Mouse (Mus musculus) left cerebral cortex, postnatal 10 days (tissue): ENCODE measurements around the gene Usp24. TPM values are rescaled to one million over a fixed set of nuclear protein-coding genes. Genes with fewer than 3 reads are reported as not detected.
A peak's percentile ranks its signal among the peaks of the same experiment; 100 is the strongest.

ENCODE experiments used
- DNase-seq, 2 experiments: peaks; one replicate each; pipeline ENCODE4 v3.0.0; 2021 to 2022; ENCODE audit warnings: low spot score in 2 of 2, mixed read lengths in 1 of 2; ENCODE audit errors: extremely low spot score in 1 of 2
- intact Hi-C: fragments of 180-260 bp; cut with DNase I; formaldehyde crosslinking; loops from one replicate; pipeline ENCODE4 v1.15.1; 2025
- total RNA-seq, 2 experiments: library from RNA; stranded (reverse); gene quantifications; 2 replicates each; pipeline ENCODE4 v1.2.3; 2021

The Usp24 gene
- 10 to 100 TPM; 47.2 to 48.0 TPM for total RNA-seq

DNA sequence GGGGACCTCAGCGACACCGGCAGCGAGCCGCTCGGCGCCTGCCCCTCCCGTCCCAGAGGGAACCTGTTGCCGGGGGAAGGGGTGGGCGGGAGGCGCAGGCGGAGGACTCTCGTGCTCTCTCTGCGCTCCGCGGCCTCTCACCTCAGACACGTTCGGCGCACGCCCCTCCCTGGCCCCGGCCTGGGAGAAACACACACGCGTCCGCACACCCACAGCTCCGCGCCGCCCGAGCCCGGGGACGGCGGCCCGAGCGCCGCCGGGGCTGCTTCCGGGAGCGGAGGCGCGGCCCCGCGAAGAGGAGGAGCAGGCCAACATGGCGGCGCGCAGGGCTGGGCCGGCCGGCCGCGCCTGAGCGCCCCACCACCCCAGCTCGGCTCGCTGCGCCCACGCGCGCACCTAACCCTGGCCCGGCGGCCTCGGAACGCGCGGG, at the start of gene Usp24:
Gene Usp24, plus strand, starts transcription at position 293 of the 430 bp plus-strand sequence.
- intact Hi-C loops = loop anchor here (2.0 to 5.0 kb wide), 2 partner anchors 54 to 83 kb away; no protein-coding TSS in a partner anchor
- peak; percentile 32 to 83 for DNase-seq

DNA sequence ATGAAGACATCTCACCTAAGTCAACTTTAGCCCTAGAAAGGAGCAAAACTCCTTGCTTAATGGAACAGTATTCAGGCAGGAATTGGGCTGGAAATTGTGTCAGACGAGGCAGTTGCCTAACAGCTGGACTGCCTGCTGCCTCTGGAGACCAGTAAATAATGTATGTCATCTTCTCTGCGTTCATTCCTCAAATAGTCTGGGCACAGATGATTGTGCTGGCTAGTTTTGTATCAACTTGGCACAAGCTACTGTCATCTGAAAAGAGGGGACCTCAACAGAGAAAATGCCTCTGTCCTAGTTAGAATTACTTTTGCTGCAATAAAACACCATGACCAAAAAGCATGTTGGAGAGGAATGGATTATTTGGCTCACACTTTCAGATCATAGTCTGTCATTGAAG, 39.1 kb upstream of the Usp24 start:
- intact Hi-C loops = no loop called here

DNA sequence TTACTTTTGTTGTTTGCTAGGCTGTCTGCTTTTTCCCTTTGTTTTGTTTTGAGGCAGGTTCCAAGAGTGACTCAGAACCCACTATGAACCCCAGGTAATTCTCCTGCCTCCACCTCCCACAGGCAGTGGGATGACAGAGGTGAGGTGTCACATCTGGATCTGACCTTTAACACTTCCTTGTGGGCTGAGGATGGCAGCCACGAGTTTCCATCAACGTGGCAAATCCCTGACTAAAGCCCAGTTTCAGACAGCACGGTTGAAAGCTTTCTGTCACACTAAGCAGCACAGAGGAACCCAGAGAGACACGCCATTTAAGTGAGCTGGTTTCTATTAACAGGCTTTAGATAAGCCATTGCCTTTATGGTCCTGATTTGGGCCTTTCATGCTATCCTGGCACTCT, 36.8 kb upstream of the Usp24 start:
- intact Hi-C loops = no loop called here

More for the DNA sequence above, 39.1 kb upstream of the Usp24 start:
- no peak for DNase-seq

DNA sequence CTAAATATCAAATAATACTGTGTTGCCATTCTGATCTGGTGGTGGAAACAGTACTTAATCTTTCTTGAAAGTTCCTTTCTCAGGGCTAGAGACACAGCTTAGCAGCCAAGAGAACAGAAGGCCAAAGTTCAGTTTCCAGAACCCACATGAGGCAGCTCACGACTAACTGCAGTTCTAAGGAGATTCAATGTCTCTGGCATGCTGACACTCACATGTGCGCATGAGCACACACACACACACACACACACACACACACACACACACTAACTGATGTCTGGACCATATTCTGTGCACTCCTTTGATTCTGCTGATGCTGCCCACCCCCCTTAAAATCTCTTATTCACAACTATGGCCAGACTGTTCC, 34.9 kb upstream of the Usp24 start:
- intact Hi-C loops = no loop called here
- DNase-seq = no peak

More for the DNA sequence above, 36.8 kb upstream of the Usp24 start:
- DNase-seq = no peak

DNA sequence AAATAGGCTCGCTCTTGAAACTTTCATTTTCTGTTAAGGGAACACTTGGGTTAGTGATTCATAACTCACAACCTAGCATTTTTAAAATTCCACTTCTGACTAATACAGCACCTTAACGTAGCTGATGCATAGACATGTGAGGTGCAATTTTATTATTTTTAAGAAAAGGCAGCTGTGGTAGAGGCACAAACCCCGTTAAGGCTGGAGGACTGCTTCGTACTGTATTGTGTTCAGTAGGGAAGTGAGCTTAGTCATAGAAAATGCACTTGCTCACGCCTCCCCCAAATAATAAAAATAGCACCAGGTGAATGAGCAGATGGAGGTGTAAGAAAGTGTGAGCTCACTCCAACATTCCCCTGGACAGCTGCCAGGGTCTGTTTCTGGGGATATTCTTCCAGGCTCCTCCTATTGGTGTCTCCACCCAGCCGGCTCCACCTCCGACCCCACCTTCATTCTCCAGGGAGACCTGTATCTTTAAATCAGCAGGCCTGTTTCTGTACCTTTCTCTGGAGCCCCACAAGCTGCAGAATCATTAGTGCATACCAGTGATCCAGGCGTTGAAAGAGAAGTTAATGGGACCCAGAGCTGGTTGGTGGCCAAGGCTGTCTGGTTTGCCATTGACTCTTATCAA, 34.4 kb upstream of the Usp24 start:
- DNase-seq = peak; percentile 16 to 37
- intact Hi-C loops = no loop called here

DNA sequence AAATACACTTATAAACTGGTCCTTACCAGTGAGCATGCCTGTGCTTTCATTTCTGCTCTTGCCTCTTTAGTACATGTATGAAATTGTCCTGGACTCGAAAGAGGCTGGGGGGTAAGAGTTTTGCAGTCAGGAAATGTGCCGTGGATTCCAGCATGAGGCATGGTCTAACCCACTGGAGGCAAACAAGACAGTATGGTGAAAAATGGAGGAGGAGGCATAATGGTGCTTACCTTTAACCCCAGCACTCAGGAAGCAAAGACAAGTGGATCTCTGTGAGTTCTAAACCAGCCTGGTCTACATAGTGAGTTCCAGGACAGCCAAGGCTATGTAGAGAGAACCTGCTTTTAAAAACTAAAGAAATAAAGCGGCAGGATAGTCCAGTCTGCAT, 33.9 kb upstream of the Usp24 start:
- no peak for DNase-seq
- intact Hi-C loops = no loop called here

DNA sequence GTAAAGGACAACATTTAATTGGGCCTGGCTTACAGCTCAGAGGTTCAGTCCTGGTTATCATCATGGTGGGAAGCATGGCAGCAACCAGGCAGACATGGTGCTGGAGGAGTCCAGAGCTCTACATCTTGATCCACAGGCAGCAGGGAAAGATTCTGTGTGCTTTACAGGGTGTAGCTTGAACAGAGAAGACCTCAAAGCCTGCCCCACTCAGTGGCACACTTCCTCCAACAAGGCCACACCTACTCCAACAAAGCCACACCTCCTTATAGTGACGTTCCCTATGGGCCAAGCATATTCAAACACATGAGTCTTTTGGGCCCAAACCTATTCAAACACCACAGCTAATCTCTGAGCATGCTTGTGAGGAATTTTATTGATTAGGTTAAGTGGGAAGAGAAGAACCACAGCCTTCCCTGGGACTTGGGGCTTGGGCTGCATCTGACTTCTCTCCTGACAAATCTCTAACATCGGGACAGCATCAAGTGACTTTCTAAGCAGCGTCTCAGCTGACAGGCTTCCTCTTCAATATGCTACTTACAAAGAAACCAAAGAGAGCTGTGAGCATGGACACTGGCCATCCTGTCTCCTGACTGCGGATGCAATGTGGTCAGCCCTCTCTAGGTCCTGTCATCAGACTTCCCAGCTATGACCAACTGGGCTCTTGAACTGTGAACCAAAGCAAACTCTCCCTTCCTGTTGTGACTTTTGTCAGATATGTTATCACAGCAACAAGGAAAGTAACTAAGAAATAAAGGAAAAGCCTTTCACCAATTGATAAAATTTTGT, 28.9 kb upstream of the Usp24 start:
- DNase-seq = no peak
- intact Hi-C loops = no loop called here

DNA sequence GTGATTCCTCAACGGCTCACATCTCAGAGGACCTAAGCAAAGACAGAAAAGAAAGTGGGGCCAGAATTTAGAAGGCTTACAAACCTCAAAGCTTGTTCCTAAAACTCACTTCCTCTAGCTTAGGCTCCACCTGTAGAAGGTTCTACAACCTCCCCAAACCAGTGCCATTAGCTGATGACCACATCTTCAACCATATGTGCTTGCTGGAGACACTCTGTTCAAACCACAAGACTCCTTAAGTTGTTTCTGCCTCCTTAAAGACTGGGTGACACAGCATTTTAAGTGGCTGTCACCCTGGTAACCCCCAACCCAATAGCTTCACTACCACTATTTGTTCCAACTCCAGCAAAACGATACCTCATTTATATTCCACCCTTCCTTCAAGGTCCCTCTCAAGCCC, 25.8 kb upstream of the Usp24 start:
- no peak for DNase-seq
- intact Hi-C loops = no loop called here

DNA sequence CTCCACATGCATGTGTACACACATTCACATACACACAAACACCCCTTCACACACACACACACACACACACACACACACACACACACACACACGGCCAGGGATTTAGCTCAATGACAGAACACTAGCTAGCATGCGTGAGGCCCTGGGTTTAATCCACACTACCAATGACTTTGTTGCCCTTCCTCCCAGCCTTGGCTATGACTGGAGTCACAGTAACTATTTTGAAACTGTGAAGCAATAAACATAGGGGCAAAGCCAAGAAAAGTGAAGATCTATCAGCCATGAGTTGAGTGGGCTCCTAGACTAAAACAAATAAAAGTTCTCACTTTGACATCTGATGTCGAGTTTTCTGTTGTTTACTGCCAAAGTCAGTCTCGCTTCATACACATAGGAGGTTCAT, 23.2 kb upstream of the Usp24 start:
- no peak for DNase-seq
- intact Hi-C loops = no loop called here

DNA sequence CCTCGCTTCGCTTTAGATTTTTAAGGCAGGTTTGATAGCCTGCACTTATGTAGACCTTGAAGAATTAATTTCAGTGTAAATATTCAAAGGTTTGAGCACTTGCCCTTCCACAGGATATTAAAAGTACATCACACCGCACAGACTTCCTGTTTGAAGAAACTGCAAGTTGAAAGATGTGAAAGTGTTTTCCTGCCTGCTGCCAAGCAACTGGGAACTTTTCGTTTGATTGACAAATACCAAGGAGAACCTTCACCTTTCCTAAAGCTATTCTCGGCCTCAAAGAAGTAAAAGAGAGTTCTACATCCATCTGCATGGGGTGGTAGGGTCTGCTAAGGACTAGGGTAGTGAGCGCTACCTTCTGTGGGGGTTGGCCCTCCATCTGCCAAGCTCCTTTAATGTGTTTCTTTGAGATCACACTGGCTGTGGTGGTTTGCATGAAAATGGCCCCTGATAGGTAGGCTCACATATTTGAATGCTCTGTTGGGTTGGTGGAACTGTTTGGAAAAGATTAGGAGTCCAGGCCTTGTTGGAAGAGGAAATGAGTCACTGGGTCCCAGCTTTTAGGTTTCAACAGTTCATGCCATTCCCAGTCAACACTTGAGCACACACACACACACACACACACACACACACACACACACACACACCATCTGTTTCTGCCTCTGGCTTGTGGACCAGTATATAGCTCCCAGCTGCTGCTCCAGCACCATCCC, 22.5 kb upstream of the Usp24 start:
- intact Hi-C loops = no loop called here
- no peak for DNase-seq

DNA sequence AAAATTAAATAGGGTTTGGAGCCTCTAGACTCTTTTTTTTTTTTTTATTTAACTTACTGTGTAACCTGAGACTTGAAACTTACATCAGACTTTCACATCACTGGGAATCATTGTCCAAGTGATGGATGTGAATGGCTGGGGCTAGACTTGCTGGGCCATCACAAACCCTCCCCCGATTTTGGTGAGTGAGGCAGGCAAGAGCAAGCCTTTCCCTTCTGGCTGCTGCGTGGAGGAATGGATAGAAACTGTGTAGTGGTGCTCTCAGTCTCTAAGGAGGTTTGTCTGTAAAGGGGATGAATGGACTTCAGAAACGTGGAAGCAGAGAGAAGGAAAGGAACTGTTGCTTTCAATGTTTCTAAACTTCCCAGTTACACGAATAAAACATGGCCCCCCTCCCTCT, 20.3 kb upstream of the Usp24 start:
- DNase-seq = no peak
- intact Hi-C loops = no loop called here

DNA sequence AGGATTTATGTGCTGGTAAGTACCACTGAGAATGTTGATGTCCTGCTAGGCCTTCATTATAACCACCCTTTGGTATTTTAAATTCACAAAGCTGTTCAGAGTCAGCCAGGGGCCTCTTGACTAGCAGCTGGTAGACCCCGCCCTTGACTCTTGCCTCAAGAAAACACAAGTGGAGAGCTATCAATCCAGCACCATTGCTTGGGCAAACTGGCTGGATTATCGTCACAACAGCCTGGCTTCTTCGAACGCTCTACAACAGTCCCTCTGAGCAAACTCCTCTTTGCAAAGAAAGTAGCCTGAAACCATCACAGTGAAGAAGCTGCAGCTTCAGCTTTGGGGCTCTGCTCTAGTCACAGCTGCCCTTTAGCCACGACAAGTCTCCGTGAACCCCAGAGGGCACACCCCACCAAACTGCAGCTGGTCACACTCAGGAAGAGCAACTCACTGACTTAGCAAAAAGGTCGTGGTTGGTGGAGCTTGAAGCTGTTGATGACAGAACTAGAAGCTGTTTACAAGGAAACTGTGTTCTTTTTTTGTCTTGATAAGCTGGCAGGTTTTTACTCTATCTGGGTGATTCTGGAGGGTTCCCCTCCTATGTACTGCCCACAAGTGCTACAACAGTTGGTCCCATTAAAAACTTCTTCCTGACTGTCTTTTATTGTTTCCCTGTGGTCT, 19.5 kb upstream of the Usp24 start:
- intact Hi-C loops = no loop called here
- no peak for DNase-seq

DNA sequence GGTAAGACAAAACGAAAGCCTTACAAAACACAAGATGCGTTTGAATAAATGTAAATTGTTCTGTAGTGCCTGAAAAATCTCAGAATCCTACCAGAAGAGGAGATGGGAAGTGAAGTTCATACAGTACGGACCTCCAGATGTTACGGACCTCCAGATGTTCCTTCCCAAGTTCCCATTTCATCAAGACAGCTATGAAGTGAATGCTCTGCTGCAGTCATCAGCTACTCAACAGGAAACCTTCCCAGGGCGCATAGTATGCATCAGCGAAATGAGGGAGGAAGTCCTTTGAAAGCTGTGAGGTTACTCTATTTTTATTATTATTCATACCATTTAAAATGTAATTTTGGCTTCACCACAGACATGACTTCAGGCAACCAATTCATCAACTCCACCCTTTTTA, 14.7 kb upstream of the Usp24 start:
- no peak for DNase-seq
- intact Hi-C loops = no loop called here

DNA sequence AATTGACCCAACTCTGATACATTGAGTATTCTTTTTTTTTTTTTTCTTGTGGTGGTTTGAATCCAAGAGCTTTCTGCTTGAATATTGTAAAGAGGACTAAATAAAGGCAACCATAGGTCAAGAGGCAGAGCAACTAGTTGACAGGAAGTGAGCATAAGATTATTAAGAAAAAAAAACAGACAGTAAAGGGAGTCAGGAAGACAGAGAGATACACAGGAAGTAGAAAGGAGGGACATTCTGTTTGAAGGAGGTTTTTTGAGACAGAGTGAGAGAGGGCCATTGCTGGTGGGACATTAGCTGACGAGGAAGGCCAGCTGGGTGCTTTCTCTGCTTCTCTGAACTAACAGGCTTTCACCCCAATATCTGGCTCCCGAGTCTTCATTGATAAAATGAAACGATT, 7.9 kb upstream of the Usp24 start:
- intact Hi-C loops = no loop called here
- DNase-seq = no peak

DNA sequence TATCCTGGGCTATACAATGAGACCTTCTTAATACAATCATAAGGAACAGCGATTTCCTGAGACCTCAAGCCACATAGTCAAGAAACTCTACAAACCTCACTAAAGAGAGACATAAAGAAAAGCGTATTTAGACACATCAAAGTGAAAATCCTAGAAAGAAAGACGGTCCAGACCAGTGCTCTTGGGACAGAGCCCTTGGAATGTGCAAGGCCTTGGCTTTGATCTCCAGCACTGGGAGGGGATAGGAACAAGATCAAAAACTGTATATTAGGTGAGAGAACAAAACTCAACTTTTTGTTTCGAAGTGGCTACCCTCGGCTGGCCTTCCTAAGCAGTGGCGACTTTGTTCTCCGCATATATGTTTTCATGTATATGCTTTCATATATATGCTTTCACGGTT, 3.4 kb upstream of the Usp24 start:
- intact Hi-C loops = no loop called here
- DNase-seq = no peak

DNA sequence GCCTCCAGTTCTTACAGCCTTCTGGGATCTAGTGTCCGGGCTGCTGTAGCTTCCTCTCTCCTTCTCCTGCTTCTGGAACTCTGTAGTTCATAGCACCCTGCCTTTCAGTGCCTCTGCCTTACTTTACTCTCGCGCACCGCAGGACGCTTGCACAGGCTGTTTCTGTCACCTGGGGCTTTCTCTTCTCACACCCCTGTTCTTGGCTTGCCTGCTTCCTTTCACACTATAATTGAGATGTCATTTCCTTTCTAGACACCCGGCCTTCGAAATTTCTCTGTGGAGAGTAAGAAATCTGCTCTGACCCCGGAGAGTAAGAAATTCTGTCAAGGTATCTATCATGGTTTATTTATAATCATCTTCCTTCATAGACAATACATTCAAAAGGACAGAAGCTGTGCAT, 2.9 kb upstream of the Usp24 start:
- intact Hi-C loops = no loop called here
- no peak for DNase-seq

DNA sequence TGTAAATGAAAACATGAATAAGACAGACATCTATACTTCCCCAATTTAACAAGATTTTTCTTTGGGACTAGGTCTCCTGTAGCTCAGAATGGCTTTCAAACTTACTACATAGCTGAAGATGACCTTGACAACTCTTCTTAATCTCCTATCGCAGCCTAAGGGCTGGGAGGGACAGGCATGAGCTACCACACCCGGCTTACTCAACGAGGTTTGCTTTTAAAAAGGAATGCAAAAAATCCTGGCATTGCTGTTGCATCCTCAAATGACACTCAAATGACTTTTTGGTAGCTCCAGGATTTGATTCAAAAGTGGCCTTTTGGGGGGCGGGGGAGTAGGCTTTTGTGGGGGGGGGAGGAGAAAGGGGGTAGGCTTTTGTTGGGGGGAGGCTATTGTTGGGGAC, 2.1 kb upstream of the Usp24 start:
- intact Hi-C loops = loop anchor here (2.0 kb wide), 1 partner anchor 81 kb away; no protein-coding TSS in a partner anchor
- no peak for DNase-seq

DNA sequence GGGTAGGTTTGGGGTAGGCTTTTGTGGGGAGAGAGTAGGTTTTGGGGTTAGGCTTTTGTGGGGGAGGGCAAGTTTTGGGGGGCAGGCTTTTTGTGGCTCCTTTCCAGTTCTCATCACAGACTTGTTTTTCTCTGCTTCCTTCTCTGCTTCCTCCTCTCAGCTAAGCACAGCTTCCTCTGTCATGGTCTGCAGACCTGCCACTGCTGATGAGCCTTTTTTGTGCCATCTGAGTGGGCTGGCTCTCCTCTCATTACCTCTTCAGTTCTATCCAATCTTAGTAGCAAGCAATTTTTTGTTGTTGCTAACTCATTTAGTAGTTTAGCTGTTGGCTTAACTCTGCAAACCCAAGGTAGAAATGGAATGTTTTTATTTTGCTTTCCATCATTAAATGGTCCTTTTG, 1.7 kb upstream of the Usp24 start:
- intact Hi-C loops = loop anchor here (2.0 kb wide), 1 partner anchor 81 kb away; no protein-coding TSS in a partner anchor

More for the DNA sequence above, 1.7 kb upstream of the Usp24 start:
- DNase-seq = no peak
